Mouse (Mus musculus) c-Kit-positive CD71-positive TER-119-positive erythroid progenitor cells, embryonic 14.5 days (primary cell): ENCODE data around the gene Inpp5b.

ENCODE experiments used
- DNase-seq: peaks from one replicate; pipeline ENCODE4 v3.0.0-alpha.2; 2013; ENCODE audit warnings: low spot score

Inpp5b gene

DNA sequence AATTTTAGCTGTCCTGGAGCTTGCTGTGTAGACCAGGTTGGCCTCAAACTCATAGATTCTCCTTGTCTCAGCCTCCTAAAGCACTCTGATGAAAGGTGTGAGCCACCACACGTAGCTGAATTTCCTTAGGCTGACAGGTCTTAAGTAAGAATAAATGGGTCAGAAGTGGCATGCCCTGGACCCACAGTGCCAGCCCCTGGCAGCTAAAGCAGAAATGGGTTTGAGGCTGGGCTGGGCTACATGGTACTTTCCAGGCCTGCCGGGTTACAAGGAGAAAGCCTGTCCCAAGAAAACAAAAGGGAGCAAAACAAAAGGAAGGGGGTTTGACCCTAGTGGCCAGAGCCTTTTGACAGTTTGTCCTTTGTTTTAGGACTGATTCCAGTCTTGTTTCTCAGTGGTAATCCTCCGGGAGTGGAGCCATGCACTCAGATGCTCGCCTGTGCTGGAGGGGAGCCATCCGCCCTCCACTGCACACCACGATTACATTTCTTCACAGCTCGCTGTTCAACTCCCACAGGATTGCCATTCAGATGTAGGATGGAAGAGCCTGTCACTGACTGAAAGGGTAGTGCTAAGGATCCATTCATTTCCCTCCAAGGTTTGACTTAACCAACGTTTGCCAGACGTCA, 69.8 kb downstream of the Inpp5b start:
- no peak for DNase-seq

DNA sequence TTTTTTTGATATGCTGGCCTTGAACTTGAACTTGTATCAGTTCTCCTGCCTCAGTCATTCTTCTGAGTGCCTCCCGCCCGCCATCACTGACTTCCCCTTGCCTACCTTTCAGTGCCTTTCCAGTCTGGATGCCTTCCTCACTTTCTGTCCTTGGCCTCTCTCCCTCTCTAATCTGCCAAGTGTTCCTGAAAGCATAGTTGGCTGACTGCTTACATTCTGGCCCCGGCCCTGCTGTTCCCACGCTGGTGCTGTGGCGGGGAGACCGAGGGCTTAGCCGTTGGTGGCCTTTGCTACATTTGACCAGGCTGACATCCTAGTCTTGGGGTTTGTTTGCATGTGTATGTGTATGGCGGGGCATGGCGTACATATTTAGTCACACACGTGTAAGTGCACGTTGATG, 74.3 kb downstream of the Inpp5b start:
- DNase-seq, result no peak

DNA sequence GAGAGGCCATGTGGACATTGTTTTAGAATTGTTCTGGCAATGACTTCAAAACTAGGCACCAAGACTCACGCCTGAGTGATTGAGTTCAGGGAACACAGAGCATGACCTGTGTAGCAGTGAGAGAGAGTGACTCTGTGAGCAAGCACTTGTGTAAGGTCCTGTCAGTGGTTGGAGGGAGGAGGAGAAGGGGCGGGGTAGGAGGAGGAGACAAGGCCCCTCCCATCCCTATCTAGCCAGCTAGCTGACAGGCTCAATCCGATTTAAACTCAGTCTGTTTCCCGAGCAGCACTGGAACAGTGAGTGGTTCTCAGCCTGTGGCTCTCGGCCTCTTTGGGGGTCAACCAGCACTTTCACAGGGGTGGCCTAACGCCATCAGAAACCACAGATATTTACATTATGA, 76.2 kb downstream of the Inpp5b start:
- peak; percentile 68 for DNase-seq

DNA sequence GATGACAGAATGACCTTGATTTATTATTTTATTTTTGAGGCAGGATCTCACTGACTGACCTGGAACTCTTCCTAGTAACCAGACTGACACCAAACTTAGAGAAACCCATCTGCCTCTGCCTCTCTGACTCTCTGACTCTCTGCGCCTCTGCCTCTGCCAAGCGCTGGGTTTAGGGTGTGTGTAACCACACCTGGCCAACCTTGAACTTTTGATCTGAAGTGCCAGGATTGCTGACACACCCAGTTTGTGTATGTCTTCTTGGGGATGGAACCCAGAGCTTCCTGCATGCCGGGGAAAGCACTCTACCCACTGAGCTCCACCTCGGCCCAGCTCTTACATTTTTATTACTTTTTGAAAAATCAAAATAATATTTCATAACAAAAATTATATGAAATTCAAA, 77.2 kb downstream of the Inpp5b start:
- DNase-seq, result no peak

DNA sequence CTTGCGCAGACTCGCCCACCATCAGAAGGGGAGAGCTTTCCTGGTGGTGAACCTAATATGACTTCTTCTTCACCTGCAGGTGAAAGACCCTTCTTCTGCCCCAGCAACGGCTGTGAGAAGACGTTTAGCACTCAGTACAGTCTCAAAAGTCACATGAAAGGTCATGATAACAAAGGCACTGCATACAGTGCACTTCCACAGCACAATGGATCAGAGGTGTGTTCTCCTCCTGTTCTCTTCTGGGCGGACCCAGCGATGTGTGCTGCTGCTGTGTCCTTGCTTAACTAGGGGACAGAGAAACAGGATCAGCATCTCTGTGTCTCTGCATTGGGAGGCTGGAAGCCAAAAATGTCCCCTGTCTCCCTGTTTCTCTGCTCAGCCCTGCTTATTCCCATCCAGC, 83.3 kb downstream of the Inpp5b start:
- no peak for DNase-seq

DNA sequence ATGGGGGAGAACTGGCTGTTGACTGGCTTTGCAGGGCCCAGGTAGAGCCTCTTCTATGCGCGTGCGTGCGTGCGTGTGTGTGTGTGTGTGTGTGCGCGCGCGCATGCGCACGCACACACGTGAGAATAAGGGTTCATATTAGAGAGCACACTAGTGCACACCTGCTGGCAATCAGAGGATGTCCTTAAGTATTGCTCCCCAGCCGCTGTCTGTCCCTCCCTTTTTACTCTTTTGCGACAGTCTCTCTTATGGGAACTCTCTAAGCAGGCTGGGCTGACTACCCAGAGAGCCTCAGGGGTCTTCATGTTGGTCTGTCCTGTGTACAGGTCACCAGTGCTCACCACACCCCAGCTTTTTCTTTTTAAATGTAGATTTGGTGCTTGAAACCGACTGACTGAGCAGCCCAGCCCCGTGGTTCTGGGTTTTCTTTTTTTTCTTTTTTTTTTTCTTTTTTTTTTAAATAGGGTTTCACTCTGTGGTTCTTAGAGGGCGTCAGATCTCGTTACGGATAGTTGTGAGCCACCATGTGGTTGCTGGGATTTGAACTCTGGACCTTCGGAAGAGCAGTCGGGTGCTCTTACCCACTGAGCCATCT, 83.8 kb downstream of the Inpp5b start:
- DNase-seq, result no peak

DNA sequence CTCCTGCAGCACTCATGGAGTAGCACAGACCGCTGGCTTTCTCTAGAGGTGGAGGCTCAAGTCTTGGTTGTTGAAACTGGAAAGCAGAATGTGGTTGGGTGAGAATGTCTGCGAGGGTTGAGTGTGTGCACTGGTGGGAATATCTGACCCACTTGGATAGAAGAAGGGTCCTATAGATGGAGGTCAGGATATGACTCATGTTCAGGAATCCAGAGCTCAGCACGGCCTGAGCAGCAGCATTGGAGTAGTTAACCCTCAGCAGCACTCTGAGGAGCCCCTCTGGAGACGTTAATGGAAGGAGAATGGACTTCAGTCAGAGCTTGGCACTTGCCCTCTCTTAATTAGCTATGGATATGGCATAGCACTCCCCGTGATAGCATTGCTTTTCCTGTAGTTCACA, 88.0 kb downstream of the Inpp5b start:
- no peak for DNase-seq

DNA sequence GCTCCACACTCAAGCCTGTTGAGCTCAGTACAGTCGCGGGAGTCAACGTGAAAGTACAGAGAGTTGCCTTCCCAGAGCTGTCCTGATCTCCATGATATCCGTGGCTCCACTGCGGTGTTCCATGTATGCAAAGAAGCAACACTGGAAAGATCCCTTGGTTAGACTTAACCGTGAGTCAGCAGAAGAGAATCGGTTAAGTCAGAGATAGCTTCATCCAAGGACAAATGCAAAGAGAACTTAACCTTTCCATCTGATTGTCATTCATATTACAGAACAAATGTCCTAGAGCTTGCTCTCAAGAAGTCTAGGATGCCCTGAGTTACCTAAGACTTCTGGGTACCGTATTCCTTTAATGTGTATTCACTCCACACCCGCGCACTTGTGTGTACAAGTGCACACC, 91.1 kb downstream of the Inpp5b start:
- no peak for DNase-seq

DNA sequence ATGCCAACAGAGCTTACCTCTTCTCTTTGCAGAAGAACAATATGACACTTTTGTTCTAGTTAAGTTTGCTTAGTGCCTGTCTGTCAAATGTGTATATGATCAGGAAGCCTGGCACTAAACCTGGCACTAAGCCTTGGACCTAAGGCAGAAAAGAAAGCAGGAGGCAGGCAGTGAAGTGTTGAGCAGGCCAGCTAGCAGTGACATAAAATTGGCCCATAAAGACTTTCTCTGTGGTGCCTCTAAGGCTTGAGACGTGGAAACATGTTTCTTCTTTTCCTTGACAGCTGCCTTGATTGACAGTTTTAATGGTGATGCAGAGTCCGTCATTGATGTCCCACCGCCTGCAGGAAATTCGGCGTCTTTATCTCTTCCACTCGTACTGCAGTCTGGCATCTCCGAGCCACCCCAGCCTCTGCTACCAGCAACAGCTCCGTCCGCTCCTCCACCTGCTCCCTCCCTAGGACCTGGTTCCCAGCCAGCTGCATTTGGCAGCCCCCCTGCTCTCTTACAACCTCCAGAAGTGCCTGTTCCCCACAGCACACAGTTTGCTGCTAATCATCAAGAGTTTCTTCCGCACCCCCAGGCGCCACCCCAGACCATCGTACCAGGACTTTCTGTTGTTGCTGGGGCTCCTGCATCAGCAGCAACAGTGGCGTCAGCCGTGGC, 96.5 kb downstream of the Inpp5b start:
- no peak for DNase-seq

DNA sequence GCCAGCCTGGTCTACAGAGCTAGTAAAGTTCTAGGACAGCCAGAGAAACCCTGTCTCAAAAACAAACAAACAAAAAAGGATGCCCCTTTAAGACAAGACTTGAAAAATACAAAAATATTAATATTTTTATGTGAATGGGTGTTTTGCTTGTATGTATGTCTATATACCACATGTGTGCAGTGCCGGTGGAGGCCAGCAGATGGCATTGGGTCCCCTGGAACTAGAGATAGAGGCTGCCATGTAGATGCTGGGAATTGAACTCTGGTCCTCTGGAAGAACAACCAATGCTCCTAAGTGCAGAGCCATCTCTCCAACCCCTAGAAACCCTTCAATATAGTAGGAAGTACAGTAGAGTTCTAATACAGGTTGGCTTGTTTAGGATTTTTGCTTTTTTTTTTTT, 99.3 kb downstream of the Inpp5b start:
- no peak for DNase-seq

DNA sequence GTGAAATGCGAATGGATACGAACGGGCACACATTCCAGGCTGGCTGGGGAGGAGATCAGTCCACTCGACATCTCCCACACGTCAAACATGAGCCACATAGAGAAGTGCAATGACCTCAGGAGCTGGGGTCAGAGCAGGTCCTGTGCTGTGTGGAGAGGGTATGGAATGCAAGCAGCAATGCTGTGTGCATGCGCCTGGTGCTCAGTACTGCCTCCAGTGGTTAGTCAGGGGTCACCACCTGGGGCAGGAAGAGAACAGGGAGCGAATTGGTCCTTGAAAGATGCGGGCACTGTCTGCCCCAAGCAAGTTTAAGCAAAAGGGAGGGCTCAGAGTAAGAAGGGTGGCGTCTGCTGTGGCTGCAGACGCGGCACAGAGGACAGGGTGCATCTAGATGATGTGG, 101.8 kb downstream of the Inpp5b start:
- no peak for DNase-seq

DNA sequence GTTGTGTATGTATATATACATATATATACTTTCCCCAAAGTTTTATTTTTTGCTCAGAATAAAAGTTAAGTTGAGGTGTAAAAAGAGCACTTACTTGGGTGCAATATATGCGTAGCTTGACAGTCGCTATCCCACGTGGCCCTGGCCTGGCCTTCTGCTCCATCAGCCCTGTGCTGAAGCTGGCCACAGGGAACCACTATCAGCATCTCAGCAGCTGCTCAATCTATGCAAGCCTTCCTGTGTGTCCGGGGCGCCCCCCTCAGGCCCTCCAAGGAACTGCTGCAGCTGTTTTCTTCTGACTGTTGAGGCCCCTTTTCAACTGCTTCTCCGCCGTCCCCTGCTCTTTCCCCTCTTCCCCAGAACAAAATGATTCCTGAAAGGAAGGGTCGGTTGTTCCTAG, 105.9 kb downstream of the Inpp5b start:
- peak; percentile 79 for DNase-seq

DNA sequence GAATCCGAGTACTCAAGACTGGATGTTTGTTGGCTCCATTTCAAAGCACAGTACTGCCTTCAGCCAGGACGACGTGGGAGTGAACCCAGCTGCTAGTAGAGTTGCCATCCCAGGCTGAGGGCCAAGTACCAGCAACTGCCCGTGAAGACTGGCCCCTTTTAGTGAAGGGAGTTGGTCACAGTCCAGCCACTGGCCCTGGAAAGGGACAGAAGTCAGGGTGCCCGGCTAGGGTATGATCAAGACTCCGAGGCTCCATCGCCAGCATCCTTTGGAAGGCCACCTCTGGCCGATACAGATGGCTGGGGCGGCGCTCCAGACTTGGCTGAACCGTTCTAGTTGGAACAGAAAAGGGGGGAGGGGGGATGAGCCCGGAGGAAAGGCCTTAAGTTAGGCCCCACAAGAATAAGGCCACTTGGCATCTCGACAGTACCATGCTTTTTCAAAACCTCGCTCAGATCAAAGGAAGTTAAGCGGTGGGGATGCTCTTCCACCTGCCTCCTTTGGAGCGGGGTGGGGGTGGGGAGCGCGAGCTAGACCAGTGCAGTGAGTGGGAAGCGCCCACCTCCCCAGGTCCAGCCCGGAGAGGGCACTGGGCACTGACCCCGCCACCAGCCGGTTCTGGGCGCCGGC, 108.1 kb downstream of the Inpp5b start:
- DNase-seq, result peak; percentile 28

DNA sequence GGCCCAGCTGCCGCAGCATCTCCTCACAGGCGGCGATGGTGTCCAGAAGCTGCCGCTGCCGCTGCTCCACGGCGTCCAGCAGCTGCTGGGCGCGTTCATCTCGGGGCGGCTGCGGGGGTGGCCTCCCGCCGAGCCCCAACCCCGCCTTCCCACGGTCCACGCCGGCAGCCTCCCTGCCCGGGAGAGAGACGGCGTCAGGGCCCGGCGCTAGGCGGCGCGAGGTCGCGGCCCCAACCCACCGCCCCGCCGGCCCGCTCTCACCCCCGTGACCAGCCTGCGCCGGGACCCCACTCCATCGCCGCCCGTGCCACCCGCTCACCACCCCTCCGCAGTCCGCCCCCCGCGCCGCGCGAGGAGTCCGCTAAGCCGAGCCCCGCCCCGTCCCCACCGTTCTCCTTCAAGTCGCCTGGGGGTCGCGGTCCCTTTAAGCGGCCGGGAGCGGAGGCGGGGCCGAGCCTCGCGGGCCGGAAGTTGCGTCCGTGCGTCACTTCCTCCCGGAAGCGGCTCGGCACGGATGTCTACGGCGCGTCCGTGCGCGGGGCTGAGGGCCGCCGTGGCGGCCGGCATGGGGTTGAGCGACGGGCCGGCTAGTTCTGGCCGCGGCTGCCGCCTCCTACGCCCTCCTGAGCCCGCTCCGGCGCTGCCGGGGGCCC, 108.7 kb downstream of the Inpp5b start, which contains the start of gene Yrdc:
Yrdc (plus strand) TSS at position 419 of the 653 bp plus-strand sequence.
- DNase-seq, result peak; percentile 82
